Mouse (Mus musculus) telencephalon, adult 2 months (tissue): ENCODE results near the gene Zbtb40.

ENCODE experiments used
- DNase-seq: peaks from one replicate; pipeline ENCODE4 v3.0.0-alpha.2; 2011; ENCODE audit warnings: low read depth, low spot score

The Zbtb40 gene

DNA sequence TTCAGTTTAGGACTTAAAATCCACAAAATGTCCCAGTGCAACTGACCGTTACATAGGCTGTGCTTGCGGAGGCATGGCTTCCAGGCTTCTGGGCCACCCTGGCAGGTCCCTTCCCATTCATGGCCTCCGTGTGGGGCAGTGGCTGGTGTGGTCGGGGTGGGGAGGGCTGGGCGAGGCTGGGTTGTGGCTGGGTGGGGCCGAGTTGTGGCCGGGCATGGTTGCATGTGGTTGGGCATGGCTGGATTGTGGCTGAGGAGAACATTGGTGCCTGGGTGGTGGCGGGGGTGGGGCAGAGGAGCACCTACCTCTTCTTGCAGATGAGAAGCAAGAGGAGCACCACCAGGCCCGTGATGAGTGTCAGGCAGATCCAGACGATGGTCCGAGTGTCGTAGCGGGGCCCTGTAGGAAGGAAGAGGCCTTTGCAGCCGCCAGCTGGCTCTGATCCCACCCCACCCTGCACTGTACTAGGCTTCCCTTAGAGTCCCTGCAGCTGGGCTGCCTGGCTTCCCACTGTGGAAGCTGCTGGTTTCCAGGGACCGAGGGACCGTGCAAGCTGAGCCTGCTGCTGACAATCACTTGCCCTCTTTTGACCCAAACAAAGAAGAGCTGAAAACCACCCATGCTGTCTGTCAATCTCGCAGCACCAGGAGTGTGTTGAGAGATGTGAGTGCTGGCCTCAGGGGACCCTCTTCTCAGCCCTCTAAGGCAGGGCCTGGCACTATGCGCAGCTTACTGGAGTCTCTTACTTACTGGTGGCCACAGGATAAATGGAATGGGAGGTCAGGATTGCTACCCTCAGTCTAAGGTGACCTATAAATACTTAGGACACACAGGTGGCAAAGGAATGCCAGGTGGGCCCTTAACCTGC, 113.6 kb downstream of the Zbtb40 start:
- DNase-seq: no peak

DNA sequence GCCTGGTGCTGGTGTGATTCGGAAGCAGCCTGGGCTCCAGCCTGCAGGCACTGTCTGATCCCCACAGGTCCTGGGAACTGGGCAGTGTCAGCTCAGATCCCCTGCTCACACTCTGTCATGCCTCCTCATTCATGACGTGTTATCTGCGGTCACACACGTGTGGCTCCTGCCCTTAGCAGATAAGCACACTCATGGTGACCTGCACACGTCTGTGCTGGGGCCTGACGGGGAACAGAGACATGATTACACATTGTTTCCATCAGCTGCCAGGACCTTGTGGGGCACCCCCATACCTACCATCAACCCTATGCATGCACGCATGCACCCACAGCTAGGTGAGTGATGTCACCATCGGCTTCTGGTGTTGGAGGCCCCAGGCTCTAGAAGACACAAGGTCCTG, 118.1 kb downstream of the Zbtb40 start:
- DNase-seq: no peak
